Mouse (Mus musculus) megakaryocyte, embryonic 14.5 days (primary cell): ENCODE measurements around the gene Washc3.

Source experiments
- FLI1 ChIP-seq: IDR thresholded peaks from 2 replicates; pipeline ENCODE4 v1.6.1; 2012; ENCODE audit warnings: low read length, inconsistent platforms, mixed read lengths
- GATA1 ChIP-seq: IDR thresholded peaks from 3 replicates; pipeline ENCODE4 v1.6.1; 2012; ENCODE audit warnings: mixed read lengths, low read length, inconsistent platforms, borderline replicate concordance

GRCm38 (mm10) chr10:88274045-88274444, 73.2 kb downstream of the Washc3 start:
- TF ChIP-seq FLI1 = no peak
- no peak for TF ChIP-seq GATA1
